Mouse (Mus musculus) stomach, embryonic 16.5 days (tissue): ENCODE results near the gene Angptl8. TPM values are rescaled to one million over a fixed set of nuclear protein-coding genes. Genes with fewer than 3 reads are reported as not detected.
A peak's percentile ranks its signal among the peaks of the same experiment; 100 is the strongest.

Experiments used
- ATAC-seq: fragments of 200-750 bp; cut with Nextera tagmentation; 2 replicates; pipeline ENCODE4 v1.8.0; 2017; ENCODE audit warnings: moderate number of reproducible peaks, moderate TSS enrichment; ENCODE audit not compliant: insufficient read depth, low FRiP score
- H3K27ac ChIP-seq: fragments of 300-500 bp; sonication (generic); 2 replicates; pipeline ENCODE4 v1.5.1; 2014; ENCODE audit warnings: low read length
- H3K27me3 ChIP-seq: fragments of 300-500 bp; sonication (generic); 2 replicates; pipeline ENCODE4 v1.6.1; 2014; ENCODE audit warnings: low read length, control low read depth, mixed read lengths; ENCODE audit not compliant: control insufficient read depth, insufficient read depth
- H3K36me3 ChIP-seq: fragments of 300-500 bp; sonication (generic); 2 replicates; pipeline ENCODE4 v1.6.1; 2014; ENCODE audit warnings: low read length; ENCODE audit not compliant: control insufficient read depth, insufficient read depth
- H3K4me1 ChIP-seq: fragments of 300-500 bp; sonication (generic); 2 replicates; pipeline ENCODE4 v1.6.1; 2014; ENCODE audit warnings: low read length, control low read depth, mixed read lengths; ENCODE audit not compliant: control insufficient read depth, insufficient read depth
- H3K4me2 ChIP-seq: fragments of 300-500 bp; sonication (generic); 2 replicates; pipeline ENCODE4 v1.6.1; 2014; ENCODE audit warnings: low read depth, low read length, mixed read lengths
- H3K4me3 ChIP-seq: fragments of 300-500 bp; sonication (generic); replicated peaks from 2 replicates; pipeline ENCODE4 v1.5.1; 2014; ENCODE audit warnings: mild to moderate bottlenecking, low read length
- H3K9ac ChIP-seq: fragments of 300-500 bp; sonication (generic); 2 replicates; pipeline ENCODE4 v1.6.1; 2014; ENCODE audit warnings: low read length
- H3K9me3 ChIP-seq: fragments of 300-500 bp; sonication (generic); replicated peaks from 2 replicates; pipeline ENCODE4 v1.6.1; 2016; ENCODE audit warnings: low read length, control low read depth; ENCODE audit not compliant: control insufficient read depth
- WGBS: fragments of 180-500 bp; shearing (Covaris S2); extraction: QIAGEN DNeasy Blood & Tissue Kit; methylation state at CpG from one replicate; pipeline ENCODE4 v1.1.7; 2014; 5-methylcytosine and 5-hydroxymethylcytosine counted together
- polyA plus RNA-seq: library from polyadenylated mRNA; unstranded; fragments of >200 nt; fragmentation: Nextera tagmentation; extraction: Ambion mirVana; gene quantifications from 2 replicates; pipeline ENCODE4 v1.2.1, GENCODE M21; 2015

The Angptl8 gene
- polyA plus RNA-seq, 1 experiment from 2014 or later, result 6.4 TPM

DNA sequence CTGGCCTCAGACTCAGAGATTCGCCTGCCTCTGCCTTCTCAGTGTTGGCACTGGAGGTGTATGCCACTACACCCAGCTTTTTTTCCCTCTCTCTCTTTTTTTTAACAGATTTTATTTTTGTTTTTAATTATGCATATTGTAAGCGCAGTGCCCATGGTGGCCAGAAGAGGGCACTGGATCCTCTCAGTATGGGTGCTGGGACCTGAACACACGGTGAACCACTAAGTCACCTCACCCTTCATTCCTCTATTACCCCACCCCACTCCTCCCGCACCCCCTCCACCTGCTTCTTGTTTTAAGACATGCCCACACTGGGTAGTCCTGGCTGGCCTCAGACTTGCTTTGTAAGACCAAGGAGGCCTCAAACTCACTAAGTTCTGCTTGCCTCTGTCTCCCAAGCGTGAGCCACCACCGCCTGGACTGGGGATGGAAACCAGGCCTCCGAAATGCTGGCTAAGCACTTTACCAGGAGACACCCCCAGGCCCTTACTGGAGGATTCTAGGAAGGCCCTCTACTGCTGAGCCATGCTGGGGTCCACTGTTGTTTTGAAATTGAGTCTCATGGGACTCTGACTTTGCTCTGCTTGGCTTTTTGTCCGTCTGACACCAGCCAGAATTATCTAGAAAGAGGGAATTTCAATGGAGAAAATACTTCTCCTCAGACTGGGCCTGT, 4.9 kb downstream of the Angptl8 start:
- H3K4me2 ChIP-seq, result no peak overlapping the region
- no peak overlapping the region for H3K9ac ChIP-seq
- no peaks in the 10 kb centered on the region for H3K9me3 ChIP-seq
- peaks cover 12% of the 10 kb centered on the region; the same call in 1 of the 2 replicates for H3K4me1 ChIP-seq
- 0 out of 2 replicates have a peak overlapping the region, but pooled peaks have one; percentile 23 for H3K27ac ChIP-seq
- 51% methylated on average over 8 of the region's 8 CpGs for WGBS
- no peak overlapping the region for H3K4me3 ChIP-seq
- H3K27me3 ChIP-seq, result no peaks in the 10 kb centered on the region
- no peak for ATAC-seq
- H3K36me3 ChIP-seq, result peaks cover 20% of the 10 kb centered on the region; the same call in 1 of the 2 replicates

DNA sequence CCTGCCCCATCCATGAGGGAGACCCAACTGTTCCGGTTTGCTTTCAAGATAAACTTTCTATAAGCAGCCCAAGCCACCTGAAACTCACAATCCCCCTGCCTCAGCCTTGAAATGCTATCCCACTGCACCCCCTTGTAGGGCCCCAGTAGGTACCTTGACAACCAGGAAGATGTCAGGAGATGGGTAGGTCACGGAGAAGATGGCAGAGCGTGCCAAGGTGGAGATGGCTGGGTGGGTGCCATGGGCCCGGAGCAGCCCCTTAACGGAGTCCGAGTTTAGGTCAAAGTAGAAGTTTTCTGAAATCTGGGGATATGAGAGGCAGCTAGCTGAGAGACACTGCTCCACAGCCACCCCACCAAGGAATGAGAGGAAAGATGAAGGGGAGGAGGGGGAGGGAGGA, 6.0 kb downstream of the Angptl8 start:
- Histone ChIP-seq H3K9ac (no peak overlapping the region), H3K27me3 (no peaks in the 10 kb centered on the region), H3K36me3 (peaks cover 15% of the 10 kb centered on the region; the same call in 1 of the 2 replicates), H3K27ac (no peak overlapping the region; the same call in 1 of the 2 replicates), H3K4me1 (peaks cover 21% of the 10 kb centered on the region), H3K9me3 (no peaks in the 10 kb centered on the region), H3K4me3 (no peak overlapping the region), H3K4me2 (no peak overlapping the region)
- WGBS, result 92% methylated on average over 6 of the region's 6 CpGs
- ATAC-seq, result no peak

DNA sequence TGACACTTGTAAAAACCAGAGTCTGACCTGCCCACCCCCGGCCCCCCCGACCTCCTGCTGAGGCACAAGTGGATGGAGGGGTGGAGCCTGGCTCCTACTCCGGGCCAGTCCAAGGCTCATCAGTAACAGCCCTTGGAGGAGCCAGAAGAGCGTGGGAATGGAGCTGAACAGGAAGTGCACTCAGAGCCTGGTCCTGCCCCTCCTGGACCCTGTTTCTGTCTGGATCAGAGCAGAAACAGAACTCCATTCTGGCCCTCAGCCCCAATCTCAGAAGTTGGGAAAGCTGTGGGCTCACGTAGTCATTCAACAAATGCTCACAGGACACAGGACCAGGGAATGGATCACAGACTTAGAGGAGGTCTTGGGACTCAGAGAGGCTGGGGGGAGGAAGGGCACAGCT, 7.1 kb downstream of the Angptl8 start:
- Histone ChIP-seq H3K4me1 (peaks cover 31% of the 10 kb centered on the region), H3K4me3 (no peak overlapping the region), H3K27ac (peak overlapping the region; percentile 87), H3K27me3 (no peaks in the 10 kb centered on the region), H3K4me2 (no peak overlapping the region), H3K36me3 (peaks cover 5% of the 10 kb centered on the region; the same call in 1 of the 2 replicates), H3K9ac (peak overlapping the region; percentile 46; the same call in 1 of the 2 replicates), H3K9me3 (no peaks in the 10 kb centered on the region)
- peak; percentile 38; the same call in 1 of the 2 replicates for ATAC-seq
- WGBS, result 46% methylated on average over 5 of the region's 5 CpGs

DNA sequence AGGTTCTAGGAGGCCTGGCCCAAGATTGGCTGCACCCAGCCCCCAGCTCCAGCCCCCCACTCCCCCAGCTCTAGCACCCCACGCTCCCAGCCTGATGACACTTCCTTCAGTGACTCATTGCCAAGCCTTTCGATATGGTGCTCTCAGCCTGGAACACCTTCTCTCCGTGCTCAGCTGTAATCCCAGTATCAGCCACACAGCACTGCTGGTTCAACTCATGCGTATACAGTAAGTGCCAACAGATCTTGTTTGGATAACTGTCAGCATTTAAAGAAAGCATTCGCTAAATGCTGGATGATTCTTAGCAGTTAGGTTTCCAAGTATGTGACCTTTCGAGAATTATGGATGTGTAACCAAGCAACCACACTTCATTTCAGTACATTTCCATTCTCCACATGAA, 7.8 kb downstream of the Angptl8 start:
- no peak overlapping the region for H3K9ac ChIP-seq
- H3K27ac ChIP-seq, result peak overlapping the region; percentile 87
- no peaks in the 10 kb centered on the region for H3K9me3 ChIP-seq
- no peaks in the 10 kb centered on the region for H3K27me3 ChIP-seq
- H3K36me3 ChIP-seq, result 0 out of 2 replicates have a peak, but pooled peaks cover 5% of the 10 kb centered on the region
- no peak for ATAC-seq
- no peak overlapping the region for H3K4me3 ChIP-seq
- no peak overlapping the region for H3K4me2 ChIP-seq
- H3K4me1 ChIP-seq, result peaks cover 38% of the 10 kb centered on the region
- WGBS, result 48% methylated on average over 6 of the region's 6 CpGs

DNA sequence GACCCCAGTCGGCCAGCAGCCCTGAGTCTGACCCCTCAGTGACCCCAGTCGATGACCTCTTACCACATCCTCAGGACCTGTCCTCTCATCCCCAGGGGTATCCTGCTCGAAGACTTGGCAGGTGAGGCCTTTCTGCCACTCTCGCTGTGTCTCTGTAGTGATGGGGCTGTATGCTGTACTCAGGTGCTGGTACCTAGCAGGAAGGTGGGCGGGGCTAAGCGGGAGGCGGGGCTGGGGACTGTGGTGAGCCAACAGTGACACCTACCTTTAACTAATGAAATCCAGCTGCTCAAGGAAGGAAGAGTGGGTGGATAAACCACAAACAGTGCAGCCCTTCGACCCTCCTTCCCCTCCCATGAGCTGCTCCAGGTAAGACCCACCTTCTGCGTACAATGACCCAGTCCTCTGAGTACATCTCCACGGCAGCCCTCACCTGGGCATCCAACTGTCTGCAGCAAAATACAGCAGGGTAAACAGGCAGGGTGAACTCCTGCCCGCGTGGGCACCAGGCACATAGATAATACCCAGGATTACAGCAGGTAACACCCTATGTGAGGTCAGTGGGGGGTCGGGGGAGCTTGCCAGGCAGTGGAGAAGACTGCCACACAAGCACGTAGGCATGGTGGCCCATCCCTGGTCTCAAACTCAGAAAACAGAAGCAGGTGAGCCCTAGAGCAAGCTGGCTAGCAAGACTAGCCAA, 10.2 kb downstream of the Angptl8 start:
- Histone ChIP-seq H3K36me3 (no peaks in the 10 kb centered on the region), H3K27me3 (no peaks in the 10 kb centered on the region), H3K9me3 (no peaks in the 10 kb centered on the region), H3K4me1 (peaks cover 48% of the 10 kb centered on the region), H3K4me2 (no peak overlapping the region), H3K9ac (peak overlapping the region; percentile 20; the same call in 1 of the 2 replicates), H3K27ac (no peak overlapping the region), H3K4me3 (no peak overlapping the region)
- no peak for ATAC-seq
- 39% methylated on average over 14 of the region's 14 CpGs for WGBS

DNA sequence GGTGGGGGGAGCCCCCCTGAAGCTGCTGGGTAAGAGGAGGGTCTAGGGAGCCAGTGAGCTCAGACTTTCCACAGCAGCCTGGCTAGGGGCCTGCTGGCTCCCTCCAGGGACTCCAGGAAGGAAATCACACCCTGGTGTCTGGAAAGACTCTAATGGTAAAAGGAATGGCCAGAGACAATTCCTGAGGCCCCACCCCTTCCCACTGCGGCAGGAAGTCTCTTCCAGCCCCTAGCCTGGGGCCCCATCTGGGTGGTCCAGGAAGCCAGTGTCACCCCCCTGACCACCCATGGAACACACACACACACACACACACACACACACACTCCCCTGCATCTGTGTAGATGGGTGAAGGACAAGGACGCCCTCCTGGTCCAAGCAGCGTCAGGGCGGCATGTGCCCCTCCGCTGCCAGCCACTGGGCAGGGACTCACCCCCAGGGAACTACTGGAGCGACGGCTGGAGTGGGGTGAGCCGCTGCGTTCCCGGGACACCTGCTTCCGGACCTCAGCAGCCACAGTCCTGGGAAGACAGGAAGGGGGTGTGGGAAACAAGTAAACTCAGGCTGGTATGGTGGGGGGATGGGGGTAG, 11.5 kb downstream of the Angptl8 start:
- Histone ChIP-seq H3K27me3 (no peaks in the 10 kb centered on the region), H3K4me3 (peak overlapping the region; percentile 38), H3K9me3 (no peaks in the 10 kb centered on the region), H3K27ac (peak overlapping the region; percentile 89), H3K4me1 (peaks cover 53% of the 10 kb centered on the region), H3K36me3 (no peaks in the 10 kb centered on the region), H3K4me2 (peak overlapping the region; percentile 55), H3K9ac (peak overlapping the region; percentile 57)
- 18% methylated on average over 11 of the region's 11 CpGs for WGBS
- peak; percentile 81 for ATAC-seq

DNA sequence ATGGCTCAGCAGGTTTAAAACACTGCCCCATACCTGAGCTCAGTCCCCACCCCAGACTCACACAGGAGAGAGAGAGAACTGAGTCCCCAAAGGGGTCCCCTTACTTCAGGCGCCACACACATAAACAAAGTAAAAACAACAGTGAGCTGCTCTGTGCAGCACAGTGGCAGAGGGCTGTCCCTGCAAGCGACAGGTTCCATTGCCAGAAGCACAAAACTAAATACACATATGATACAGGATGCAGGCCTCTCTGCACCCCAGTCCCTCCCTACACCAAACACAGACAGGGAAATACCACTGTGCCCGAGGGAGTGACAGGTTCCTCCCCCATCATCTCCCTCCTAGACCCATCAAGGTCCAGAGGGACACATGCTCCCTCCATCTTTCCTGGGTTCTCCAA, 12.1 kb downstream of the Angptl8 start:
- H3K36me3 ChIP-seq, result no peaks in the 10 kb centered on the region
- H3K9ac ChIP-seq, result peak overlapping the region; percentile 57
- H3K4me3 ChIP-seq, result peak overlapping the region; percentile 38
- 29% methylated on average over 3 of the region's 3 CpGs for WGBS
- peak overlapping the region; percentile 89 for H3K27ac ChIP-seq
- no peaks in the 10 kb centered on the region for H3K9me3 ChIP-seq
- peaks cover 50% of the 10 kb centered on the region for H3K4me1 ChIP-seq
- ATAC-seq, result no peak
- no peaks in the 10 kb centered on the region for H3K27me3 ChIP-seq
- peak overlapping the region; percentile 55 for H3K4me2 ChIP-seq

DNA sequence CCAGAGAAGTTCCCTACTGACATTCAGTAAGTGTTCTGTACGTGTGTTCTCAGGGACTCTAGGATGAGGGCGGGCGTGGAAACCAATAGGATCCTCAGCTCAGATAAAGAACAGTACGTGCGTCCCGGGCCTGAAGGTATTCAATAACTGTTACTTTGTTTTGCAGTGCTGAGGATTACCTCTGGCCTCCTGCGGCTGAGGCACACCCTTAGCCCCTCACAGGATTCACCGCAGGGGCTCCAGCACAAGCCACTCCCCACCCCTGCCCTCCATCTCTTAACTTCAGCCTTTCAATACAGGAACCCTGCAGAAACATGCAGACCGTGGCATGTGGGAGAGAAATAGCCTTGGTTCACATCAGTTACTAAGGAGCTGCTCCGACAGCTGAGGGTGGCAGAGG, 12.6 kb downstream of the Angptl8 start:
- ATAC-seq, result no peak
- WGBS, result 25% methylated on average over 10 of the region's 10 CpGs
- no peaks in the 10 kb centered on the region for H3K27me3 ChIP-seq
- H3K4me2 ChIP-seq, result peak overlapping the region; percentile 55; the same call in 1 of the 2 replicates
- H3K36me3 ChIP-seq, result no peaks in the 10 kb centered on the region
- peak overlapping the region; percentile 38; the same call in 1 of the 2 replicates for H3K4me3 ChIP-seq
- H3K4me1 ChIP-seq, result peaks cover 45% of the 10 kb centered on the region
- no peaks in the 10 kb centered on the region for H3K9me3 ChIP-seq
- H3K9ac ChIP-seq, result peak overlapping the region; percentile 57
- H3K27ac ChIP-seq, result peak overlapping the region; percentile 89
